Mouse (Mus musculus) adipose tissue, adult 10 weeks (tissue): Measurements from ENCODE around the gene Gm7903. TPM values are rescaled to one million over a fixed set of nuclear protein-coding genes. Genes with fewer than 3 reads are reported as not detected.

Experiments used
- polyA plus RNA-seq: library from polyadenylated mRNA; stranded (reverse); fragments of 350-450 nt; fragmentation: Illumina TruSeq; extraction: RNeasy Lipid Tissue Mini Kit (QIAGEN cat#74804); gene quantifications from one replicate; pipeline ENCODE4 v1.2.3, GENCODE M21; 2014; ENCODE audit warnings: low read depth, low replicate concordance

Gm7903 gene
- 0.17 TPM for polyA plus RNA-seq

GRCm38 (mm10) chrX:135433535-135433934 lies at the start of gene Gm7903:
Gene Gm7903, plus strand, starts transcription at chrX:135433835.

Other genes starting within 250 kb of the Gm7903 start
- 1.1 TPM for gene Tceal6, start 223.1 kb upstream of the Gm7903 start, polyA plus RNA-seq
- gene Pramel3, start 131.5 kb upstream of the Gm7903 start, polyA plus RNA-seq, result 0.10 TPM
- gene Gm5128, start 60.6 kb upstream of the Gm7903 start, polyA plus RNA-seq, result not detected
- gene AV320801, start 60.8 kb downstream of the Gm7903 start, polyA plus RNA-seq, result not detected
- gene Nxf7, start 164.9 kb downstream of the Gm7903 start, polyA plus RNA-seq, result 0.20 TPM
- gene Prame, start 193.9 kb downstream of the Gm7903 start, polyA plus RNA-seq, result 0.22 TPM